14 mouse cellular contexts compared by ENCODE assay signal in genomic region chr1:72952896-72953295, GRCm38 (mm10).
DNase-seq lines count a peak whose midpoint lies in the region; ATAC-seq and TF ChIP-seq lines count a peak whose summit lies in the region.
"Had no signal": no experiment of that assay in that cellular context is flagged by ENCODE, and none has a peak within 500 bp of the region (broad histone marks: within the 10 kb centered on the region; RNA-seq: fewer than 3 reads in every experiment).

No protein-coding gene starts in this region.

- no peak for ATAC-seq in heart, embryonic 11.5 days (replicated peaks; ENCODE audit: insufficient number of reproducible peaks, low FRiP score, low TSS enrichment)
- ATAC-seq in lung, embryonic 15.5 days (ENCODE audit: borderline replicate concordance, extremely low read depth, low FRiP score, low TSS enrichment): peak; percentile 59; the same call in 1 of the 2 replicates
- peak; percentile 77 for ATAC-seq in stomach, embryonic 15.5 days (ENCODE audit: insufficient read depth, low FRiP score, low read depth)

- H3K27me3 ChIP-seq in heart, embryonic 11.5 days (ENCODE audit: control insufficient read depth, insufficient read depth, low read length): no peaks in the 10 kb centered on the region
- no peaks in the 10 kb centered on the region for H3K27me3 ChIP-seq in lung, embryonic 15.5 days
- peaks cover 8% of the 10 kb centered on the region; the same call in 1 of the 2 replicates for H3K27me3 ChIP-seq in limb, embryonic 10.5 days (ENCODE audit: low read depth, poor library complexity, severe bottlenecking)
- no peaks in the 10 kb centered on the region for H3K27me3 ChIP-seq in stomach, embryonic 15.5 days (replicated peaks)
- H3K27me3 ChIP-seq: forebrain, embryonic 12.5 days; neural tube, embryonic 15.5 days had no signal

- no peak overlapping the region for H3K9ac ChIP-seq in heart, embryonic 11.5 days (ENCODE audit: low read depth, low read length)
- H3K9ac ChIP-seq in lung, embryonic 15.5 days: no peak overlapping the region
- H3K9ac ChIP-seq in stomach, embryonic 15.5 days: no peak overlapping the region
- H3K9ac ChIP-seq: forebrain, embryonic 12.5 days; neural tube, embryonic 15.5 days had no signal

- TF ChIP-seq CTCF in layer of hippocampus, adult 2 months (conservative IDR thresholded peaks at IDR 0.05): no peak

- peaks cover 27% of the 10 kb centered on the region for H3K4me1 ChIP-seq in heart, embryonic 11.5 days (ENCODE audit: control insufficient read depth, insufficient read depth, low read length)
- 0 out of 2 replicates have a peak, but pooled peaks cover 3% of the 10 kb centered on the region for H3K4me1 ChIP-seq in lung, embryonic 15.5 days
- H3K4me1 ChIP-seq in limb, embryonic 10.5 days: peaks cover 14% of the 10 kb centered on the region
- no peaks in the 10 kb centered on the region for H3K4me1 ChIP-seq in stomach, embryonic 15.5 days
- H3K4me1 ChIP-seq: forebrain, embryonic 12.5 days; neural tube, embryonic 15.5 days had no signal

- H3K9me3 ChIP-seq in heart, embryonic 11.5 days (replicated peaks; ENCODE audit: control insufficient read depth, low read length): no peaks in the 10 kb centered on the region
- H3K9me3 ChIP-seq in lung, embryonic 15.5 days: no peaks in the 10 kb centered on the region
- H3K9me3 ChIP-seq in limb, embryonic 10.5 days (replicated peaks): no peaks in the 10 kb centered on the region
- no peaks in the 10 kb centered on the region for H3K9me3 ChIP-seq in stomach, embryonic 15.5 days
- H3K9me3 ChIP-seq: forebrain, embryonic 12.5 days; neural tube, embryonic 15.5 days had no signal

- no peak overlapping the region for H3K4me3 ChIP-seq in heart, embryonic 11.5 days (ENCODE audit: low read depth, low read length)
- H3K4me3 ChIP-seq in lung, embryonic 15.5 days: no peak overlapping the region
- no peak overlapping the region for H3K4me3 ChIP-seq in limb, embryonic 10.5 days
- H3K4me3 ChIP-seq in stomach, embryonic 15.5 days (replicated peaks): no peak overlapping the region
- H3K4me3 ChIP-seq in layer of hippocampus, adult 2 months: no peak overlapping the region
- H3K4me3 ChIP-seq: forebrain, embryonic 12.5 days; neural tube, embryonic 15.5 days had no signal

- no peak overlapping the region for H3K4me2 ChIP-seq in heart, embryonic 11.5 days
- H3K4me2 ChIP-seq in lung, embryonic 15.5 days: no peak overlapping the region
- no peak overlapping the region for H3K4me2 ChIP-seq in stomach, embryonic 15.5 days
- H3K4me2 ChIP-seq: forebrain, embryonic 12.5 days; neural tube, embryonic 15.5 days had no signal

- peak; percentile 58 for DNase-seq in heart, adult 11 months
- DNase-seq in lung, postnatal 25 days (ENCODE audit: low spot score): no peak
- DNase-seq in limb, embryonic 10.5 days (ENCODE audit: low spot score): peak; percentile 44
- DNase-seq in frontal cortex, postnatal 25 days (ENCODE audit: low spot score in 2 of 2): no peak
- no peak for DNase-seq in layer of hippocampus, adult 2 months (ENCODE audit: low spot score in 2 of 2)
- DNase-seq: adrenal gland, postnatal 25 days; B cell, adult 2 months; heart, postnatal 14 days; liver had no signal

- H3K27ac ChIP-seq in heart, embryonic 11.5 days (ENCODE audit: low read depth, low read length): no peak overlapping the region
- 0 out of 2 replicates have a peak overlapping the region, but pooled peaks have one; percentile 48 for H3K27ac ChIP-seq in lung, embryonic 15.5 days
- peak overlapping the region; percentile 53; the same call in 1 of the 2 replicates for H3K27ac ChIP-seq in limb, embryonic 10.5 days
- H3K27ac ChIP-seq in stomach, embryonic 15.5 days: 0 out of 2 replicates have a peak overlapping the region, but pooled peaks have one; percentile 16
- no peak overlapping the region for H3K27ac ChIP-seq in layer of hippocampus, adult 2 months
- H3K27ac ChIP-seq: forebrain, embryonic 12.5 days; neural tube, embryonic 15.5 days had no signal

- H3K36me3 ChIP-seq in heart, embryonic 11.5 days (ENCODE audit: control insufficient read depth, insufficient read depth, low read length): no peaks in the 10 kb centered on the region
- no peaks in the 10 kb centered on the region for H3K36me3 ChIP-seq in lung, embryonic 15.5 days
- no peaks in the 10 kb centered on the region for H3K36me3 ChIP-seq in limb, embryonic 10.5 days
- H3K36me3 ChIP-seq in stomach, embryonic 15.5 days: no peaks in the 10 kb centered on the region
- H3K36me3 ChIP-seq: forebrain, embryonic 12.5 days; neural tube, embryonic 15.5 days had no signal

- WGBS in heart, embryonic 11.5 days (ENCODE audit: insufficient replicate concordance): 44% methylated on average over 6 of the region's 6 CpGs
- 33% methylated on average over 6 of the region's 6 CpGs for WGBS in lung, embryonic 15.5 days
- 23% methylated on average over 6 of the region's 6 CpGs for WGBS in limb, embryonic 10.5 days
- 30% methylated on average over 6 of the region's 6 CpGs for WGBS in stomach, embryonic 15.5 days

Comparison
In these comparisons a context has a peak if more than half of its experiments do, and no peak if none do; other contexts are left out.
1. DNase-seq: peak in heart, adult 11 months (single experiment) and limb, embryonic 10.5 days (single experiment); none in lung, postnatal 25 days (single experiment), frontal cortex, postnatal 25 days (0 of 2) and layer of hippocampus, adult 2 months (0 of 2).
2. H3K27ac ChIP-seq: peak in lung, embryonic 15.5 days (single experiment), limb, embryonic 10.5 days (single experiment) and stomach, embryonic 15.5 days (single experiment); none in heart, embryonic 11.5 days (single experiment) and layer of hippocampus, adult 2 months (single experiment).